Mouse (Mus musculus) layer of hippocampus, postnatal 14 days (tissue): ENCODE results near the gene Phka1. TPM values are rescaled to one million over a fixed set of nuclear protein-coding genes. Genes with fewer than 3 reads are reported as not detected.
"Not testable (repeated sequence)": the region's sequence is repeated elsewhere in the genome, so short reads cannot be mapped to it uniquely, and the experiment has no call there.

Source experiments
- DNase-seq, 2 experiments: peaks; one replicate each; pipeline ENCODE4 v3.0.0; 2021 to 2022; ENCODE audit warnings: low spot score in 2 of 2, mixed read lengths in 1 of 2
- long read RNA-seq, 2 experiments: library from polyadenylated mRNA; stranded (forward); transcript quantifications; one replicate each; pipeline ENCODE4 v2.0.0; 2021
- total RNA-seq, 2 experiments: library from RNA; stranded (reverse); gene quantifications; 2 replicates each; pipeline ENCODE4 v1.2.3; 2021

Phka1 gene
- 10 to 100 TPM; 27.1 to 28.1 TPM for total RNA-seq
- long read RNA-seq, experiment 1, full-length matches to known transcripts, result 4 of 8 reads
- long read RNA-seq, experiment 1, partial matches to known transcripts, result 2 of 8 reads
- long read RNA-seq, experiment 1, other reads (novel, unspliced or antisense), result 2 of 8 reads
- long read RNA-seq, experiment 2, full-length matches to known transcripts, result 6 of 17 reads
- long read RNA-seq, experiment 2, partial matches to known transcripts, result 4 of 17 reads
- long read RNA-seq, experiment 2, other reads (novel, unspliced or antisense), result 7 of 17 reads

- peak; percentile 42 to 70 for DNase-seq
Measured at GRCm38 (mm10) chrX:102643823-102644572, at the start of gene Phka1. Gene Phka1, minus strand, starts transcription at chrX:102644246.

DNA sequence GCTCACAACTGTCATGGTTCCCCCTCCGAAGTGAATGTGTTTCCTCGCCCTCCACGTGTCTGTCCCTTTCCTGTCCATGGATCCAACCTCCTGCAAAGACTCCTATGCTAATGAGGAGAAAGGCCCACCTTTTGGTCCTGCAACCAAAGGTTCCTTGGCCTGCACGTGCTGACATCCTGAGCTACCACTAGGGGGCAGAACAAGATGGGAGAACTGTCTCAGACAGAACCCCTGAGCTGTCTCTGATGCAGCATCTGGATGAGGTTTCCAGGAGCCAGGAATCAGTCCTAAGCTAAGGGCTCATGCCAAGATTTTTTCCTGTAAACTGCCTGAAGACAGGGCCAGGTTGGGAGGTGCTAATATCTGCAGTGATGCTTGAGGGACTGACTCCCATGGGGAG, 45.2 kb upstream of the Phka1 start:
- peak; percentile 1 to 31 for DNase-seq

GRCm38 (mm10) chrX:102686872-102687271, 42.8 kb upstream of the Phka1 start, which contains the start of gene Gm3880:
Gene Gm3880, minus strand, starts transcription at chrX:102686972.
- DNase-seq, result not testable (repeated sequence)

DNA sequence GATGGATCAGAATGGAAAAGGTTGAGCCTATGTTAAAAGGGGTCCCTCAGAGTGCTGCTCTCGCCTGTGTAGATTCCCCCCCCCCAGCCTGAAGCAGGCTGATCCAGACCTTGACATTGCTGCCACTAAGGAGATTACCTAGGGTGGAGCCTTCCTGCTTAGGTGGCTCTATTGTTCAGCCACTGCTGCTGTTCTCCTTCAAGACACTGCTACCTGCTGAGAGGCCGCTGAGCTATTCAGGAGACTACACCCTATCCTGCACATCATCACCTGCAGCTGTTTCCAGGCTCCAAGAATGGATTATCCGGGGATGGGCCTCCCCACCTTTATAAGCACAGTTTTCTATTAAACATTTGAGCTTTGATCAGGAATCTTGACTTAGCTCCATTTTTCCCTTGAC, 40.7 kb upstream of the Phka1 start:
- not testable (repeated sequence) for DNase-seq

DNA sequence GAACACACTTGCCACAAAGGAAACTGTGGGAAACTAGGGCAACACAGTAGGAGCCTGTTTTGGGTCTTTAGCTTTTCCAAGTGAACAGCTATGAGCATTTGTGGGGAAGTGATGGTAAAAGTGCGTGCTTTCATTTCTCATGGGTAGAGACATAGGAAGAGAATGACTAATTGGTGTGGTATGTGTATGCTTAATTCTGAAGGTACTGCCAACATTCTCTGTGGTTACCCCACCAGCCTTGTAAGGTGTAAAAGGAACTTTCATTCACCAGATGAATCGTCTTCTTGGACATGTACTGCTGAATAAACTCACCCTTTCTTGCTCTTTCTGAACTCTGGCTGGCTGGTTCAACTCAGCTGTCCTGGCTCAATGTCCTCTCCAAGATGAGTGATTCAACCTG, 22.6 kb upstream of the Phka1 start:
- no peak for DNase-seq

DNA sequence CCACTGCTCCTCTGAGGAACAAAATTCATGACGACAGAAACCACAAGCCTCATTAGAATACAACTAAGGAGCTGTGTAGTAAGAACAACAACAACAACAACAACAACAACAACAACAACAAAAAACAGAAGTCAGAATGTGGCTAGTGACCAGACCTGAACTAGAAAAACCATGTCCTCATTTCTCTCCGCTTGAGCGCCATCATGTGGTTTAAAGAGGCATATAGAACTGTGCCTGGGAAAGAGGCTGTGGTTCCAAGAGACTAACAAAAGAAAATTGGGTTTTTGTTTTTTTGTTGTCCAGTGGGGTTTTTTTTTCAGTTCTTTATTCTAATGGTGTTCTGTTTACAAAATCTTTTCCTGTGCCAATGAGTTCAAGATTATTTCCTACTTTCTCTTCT, 16.7 kb upstream of the Phka1 start:
- peak in 1 of 2 experiments; percentile 7 for DNase-seq

- no peak for DNase-seq
Measured at GRCm38 (mm10) chrX:102645691-102646090, 1.6 kb upstream of the Phka1 start.

DNA sequence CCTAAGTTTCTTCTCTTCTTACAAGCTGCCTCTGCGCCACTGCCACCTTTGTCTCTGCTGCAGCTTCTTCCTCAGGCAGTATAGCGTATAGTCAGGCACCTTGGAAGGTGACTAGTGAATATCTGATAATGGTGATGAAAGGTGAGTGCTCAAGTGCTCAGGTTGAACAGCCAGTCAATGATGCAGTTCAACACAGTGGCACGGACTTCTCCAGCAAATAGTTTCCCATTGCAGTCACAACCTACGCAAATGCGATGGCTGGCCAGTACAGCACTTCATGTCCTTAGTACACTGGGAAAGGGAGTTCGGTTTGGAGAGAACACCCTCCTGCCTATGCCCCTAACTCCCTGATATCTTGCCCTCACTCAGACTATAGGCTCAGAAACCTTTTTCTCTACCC, 1.1 kb upstream of the Phka1 start:
- no peak for DNase-seq

- DNase-seq, result no peak
Measured at GRCm38 (mm10) chrX:102644573-102644951, 516 bp upstream of the Phka1 start.

GRCm38 (mm10) chrX:102601269-102601668, 42.8 kb downstream of the Phka1 start:
- no peak for DNase-seq

DNA sequence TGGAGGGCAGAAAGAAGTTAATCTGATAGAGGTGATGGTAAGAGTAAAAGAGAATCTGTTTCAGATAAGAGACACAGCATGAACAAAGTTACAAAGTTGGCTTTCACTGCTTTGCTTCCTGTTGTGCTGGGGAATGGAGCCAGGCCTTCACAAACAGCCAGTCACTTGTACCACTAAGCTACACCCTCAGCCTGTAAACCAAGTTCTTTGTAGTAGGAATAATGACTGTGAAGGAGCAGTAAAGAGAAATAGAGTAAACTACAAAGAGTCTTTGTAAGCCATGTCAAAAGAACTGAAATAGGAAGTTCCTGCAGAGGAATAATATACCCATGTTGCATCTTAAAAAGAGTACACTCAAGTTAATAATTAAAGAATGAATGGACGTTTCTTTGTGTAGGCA, 55.5 kb downstream of the Phka1 start:
- DNase-seq, result peak in 1 of 2 experiments; percentile 33

GRCm38 (mm10) chrX:102571186-102571585, 72.9 kb downstream of the Phka1 start:
- DNase-seq, result no peak

- DNase-seq, result no peak
Measured at GRCm38 (mm10) chrX:102556906-102557305, 87.1 kb downstream of the Phka1 start.

GRCm38 (mm10) chrX:102509205-102509604, 134.8 kb downstream of the Phka1 start:
- no peak for DNase-seq

GRCm38 (mm10) chrX:102504644-102505481, 139.2 kb downstream of the Phka1 start, which contains the start of gene Hdac8:
Gene Hdac8, minus strand, starts transcription at chrX:102505359.
- peak; percentile 55 to 57 for DNase-seq

DNA sequence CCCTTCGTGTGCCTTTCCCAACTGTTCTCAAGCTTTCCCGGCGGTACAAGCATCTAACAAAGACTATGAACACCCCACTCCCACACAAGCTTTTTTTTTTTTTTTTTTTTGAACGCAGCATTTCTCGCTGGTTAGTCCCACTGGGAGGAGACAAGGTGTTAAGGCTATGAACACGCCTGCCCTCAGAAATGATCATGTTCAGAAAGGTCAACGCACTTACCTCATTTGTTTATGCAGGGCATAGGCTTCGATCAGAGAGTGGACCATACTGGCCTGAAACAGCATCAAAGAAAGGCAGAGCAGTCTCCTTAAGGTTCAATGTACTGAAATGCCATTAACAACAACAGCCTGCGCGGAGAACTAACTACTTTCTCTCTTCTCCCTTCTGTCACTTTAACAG, 139.9 kb downstream of the Phka1 start:
- no peak for DNase-seq

DNA sequence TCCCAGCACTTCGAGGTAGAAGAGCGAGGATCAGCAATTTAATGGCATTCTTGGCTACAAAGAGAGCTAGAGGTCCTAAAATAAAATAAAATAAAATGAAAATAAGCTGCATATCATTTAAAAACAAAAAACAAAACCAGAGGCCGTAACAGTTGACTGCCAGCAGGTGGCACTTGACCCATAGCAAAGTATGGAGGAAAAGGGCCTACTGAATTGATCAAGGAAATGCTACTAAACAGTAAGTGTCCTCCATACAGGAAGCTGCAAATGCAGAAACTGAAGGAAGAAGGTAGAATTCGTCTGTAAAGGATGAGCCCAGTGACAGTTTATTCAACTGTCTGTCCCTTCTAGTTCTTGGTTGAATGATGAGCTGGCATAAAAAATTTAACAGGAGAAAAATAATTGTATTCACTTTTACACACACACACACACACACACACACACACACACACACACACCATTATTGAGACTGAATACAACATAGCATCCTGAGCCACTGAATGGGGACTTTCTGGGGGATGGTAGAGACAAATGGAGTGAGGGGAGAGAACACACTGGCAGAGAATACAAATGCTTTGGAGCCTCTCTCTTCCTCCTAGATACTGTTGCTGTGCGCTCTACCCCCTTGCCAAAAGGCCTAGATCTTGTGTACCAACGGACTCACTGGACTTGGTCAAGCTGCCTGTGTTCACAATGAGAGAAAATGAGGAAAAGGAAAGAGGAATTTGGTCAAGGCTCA, 149.9 kb downstream of the Phka1 start:
- peak in 1 of 2 experiments; percentile 24 for DNase-seq

DNA sequence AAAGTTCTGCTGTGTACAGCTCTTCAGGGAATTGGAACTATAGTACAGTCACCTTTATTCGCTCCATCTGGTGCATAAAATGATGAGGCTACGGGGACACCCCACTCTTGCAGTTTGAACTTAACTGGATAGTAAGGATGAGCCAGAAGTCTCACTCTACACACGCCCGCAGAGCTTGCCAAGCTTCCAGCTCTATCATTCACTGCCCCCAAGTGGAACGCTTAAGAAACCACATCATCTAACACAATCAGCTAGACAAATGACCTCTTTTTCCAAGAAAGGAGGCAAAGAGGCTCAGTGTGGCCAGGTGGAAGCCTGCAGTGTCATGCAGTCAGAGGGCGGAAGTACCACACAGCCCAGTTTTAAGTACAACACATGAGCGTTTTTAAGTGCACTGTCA, 158.5 kb downstream of the Phka1 start:
- no peak for DNase-seq

DNA sequence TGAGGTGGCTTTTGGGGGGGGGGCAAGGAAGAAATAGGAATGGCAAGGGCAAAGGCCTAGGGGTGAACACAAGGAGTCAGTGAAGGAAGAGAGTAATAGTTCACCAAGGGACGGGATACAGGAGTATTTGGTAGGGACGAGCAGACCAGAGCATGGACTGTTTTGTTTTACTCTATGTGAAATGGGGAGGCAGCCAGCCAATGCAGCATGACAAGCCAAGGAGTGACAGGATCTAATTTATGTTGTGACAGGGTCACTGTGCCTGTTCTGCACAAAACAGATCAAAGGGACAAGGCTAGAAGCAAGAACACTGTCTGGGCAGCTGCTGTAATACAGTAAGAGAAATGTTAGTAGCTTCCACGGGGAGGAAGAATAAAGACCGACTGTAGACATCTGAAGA, 164.4 kb downstream of the Phka1 start:
- DNase-seq, result no peak

- peak in 1 of 2 experiments; percentile 54 for DNase-seq
Measured at GRCm38 (mm10) chrX:102478965-102479364, 165.1 kb downstream of the Phka1 start.

DNA sequence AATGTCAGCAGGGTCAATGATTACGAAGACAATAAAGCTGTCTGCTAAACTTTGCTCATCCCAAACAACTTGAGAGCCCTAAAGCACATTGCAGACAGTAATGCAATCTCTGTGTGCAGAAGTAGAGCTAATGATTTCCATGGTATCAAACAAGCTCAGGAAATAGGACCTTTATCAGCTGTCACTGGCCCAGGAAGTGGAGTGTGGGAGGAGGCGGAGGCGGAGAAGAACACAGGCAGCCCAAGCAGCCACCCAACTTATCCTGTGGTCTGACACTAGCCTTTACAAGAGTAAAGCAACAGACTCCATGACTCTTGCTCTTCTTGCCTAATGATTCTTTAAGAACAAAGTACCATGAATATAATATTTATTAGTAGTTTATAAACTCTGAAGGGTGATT, 165.6 kb downstream of the Phka1 start:
- no peak for DNase-seq
